Mouse (Mus musculus): ENCODE measurements around the gene Ric8a. TPM values are rescaled to one million over a fixed set of nuclear protein-coding genes. Genes with fewer than 3 reads are reported as not detected.

Ric8a gene
- total and polyA plus RNA-seq, 2 experiments from 2014 or later = 91.8 to 98.8 TPM

GRCm38 (mm10) chr7:140905642-140906081 is 48.9 kb downstream of the Ric8a start:
- H3K9ac ChIP-seq = no peak overlapping the region
- H3K9me3 ChIP-seq (ENCODE audit: low read length) = no peaks in the 10 kb centered on the region
- no peaks in the 10 kb centered on the region for H3K36me3 ChIP-seq (ENCODE audit: insufficient read depth)
- TF ChIP-seq CTCF (IDR thresholded peaks at IDR 0.05; ENCODE audit: low read depth) = no peak
- DNase-seq (no peak), ATAC-seq (no peak)
- H3K4me1 ChIP-seq (ENCODE audit: insufficient read depth) = no peaks in the 10 kb centered on the region
- H3K27me3 ChIP-seq (ENCODE audit: insufficient read depth, low read length) = no peaks in the 10 kb centered on the region
- no peak overlapping the region for H3K4me3 ChIP-seq (ENCODE audit: low read depth, low read length)
- H3K4me2 ChIP-seq (ENCODE audit: low read depth) = no peak overlapping the region
- no peak overlapping the region for H3K27ac ChIP-seq (ENCODE audit: low read depth, low read length)
- WGBS = 91% methylated on average over 2 of the region's 2 CpGs

GRCm38 (mm10) chr7:140907131-140907530 is 50.4 kb downstream of the Ric8a start:
- Histone ChIP-seq H3K9me3 (ENCODE audit: low read length) (no peaks in the 10 kb centered on the region), H3K9ac (no peak overlapping the region), H3K4me1 (ENCODE audit: insufficient read depth) (no peaks in the 10 kb centered on the region), H3K4me2 (ENCODE audit: low read depth) (no peak overlapping the region), H3K4me3 (ENCODE audit: low read depth, low read length) (no peak overlapping the region), H3K27me3 (ENCODE audit: insufficient read depth, low read length) (no peaks in the 10 kb centered on the region), H3K36me3 (ENCODE audit: insufficient read depth) (no peaks in the 10 kb centered on the region), H3K27ac (ENCODE audit: low read depth, low read length) (no peak overlapping the region)
- TF ChIP-seq CTCF (IDR thresholded peaks at IDR 0.05; ENCODE audit: low read depth) = no peak
- 86% methylated on average over 13 of the region's 13 CpGs for WGBS
- ATAC-seq (no peak), DNase-seq (no peak)

GRCm38 (mm10) chr7:140907697-140908096 is 50.9 kb downstream of the Ric8a start:
- no peak for ATAC-seq
- no peak overlapping the region for H3K4me2 ChIP-seq (ENCODE audit: low read depth)

GRCm38 (mm10) chr7:140908181-140908580 is 51.4 kb downstream of the Ric8a start:
- no peak for TF ChIP-seq CTCF (IDR thresholded peaks at IDR 0.05; ENCODE audit: low read depth)
- Histone ChIP-seq H3K36me3 (ENCODE audit: insufficient read depth) (no peaks in the 10 kb centered on the region), H3K4me2 (ENCODE audit: low read depth) (0 out of 2 replicates have a peak overlapping the region, but pooled peaks have one; percentile 53), H3K27ac (ENCODE audit: low read depth, low read length) (no peak overlapping the region), H3K9ac (0 out of 2 replicates have a peak overlapping the region, but pooled peaks have one; percentile 1), H3K4me1 (ENCODE audit: insufficient read depth) (no peaks in the 10 kb centered on the region), H3K27me3 (ENCODE audit: insufficient read depth, low read length) (no peaks in the 10 kb centered on the region), H3K9me3 (ENCODE audit: low read length) (no peaks in the 10 kb centered on the region), H3K4me3 (ENCODE audit: low read depth, low read length) (no peak overlapping the region)
- no peak for ATAC-seq
- DNase-seq = no peak
- WGBS = 56% methylated on average over 7 of the region's 7 CpGs

More at GRCm38 (mm10) chr7:140907697-140908096, 50.9 kb downstream of the Ric8a start:
- H3K36me3 ChIP-seq (ENCODE audit: insufficient read depth) = no peaks in the 10 kb centered on the region
- no peaks in the 10 kb centered on the region for H3K9me3 ChIP-seq (ENCODE audit: low read length)
- no peak overlapping the region for H3K4me3 ChIP-seq (ENCODE audit: low read depth, low read length)
- no peak for DNase-seq
- no peak overlapping the region for H3K9ac ChIP-seq
- TF ChIP-seq CTCF (IDR thresholded peaks at IDR 0.05; ENCODE audit: low read depth) = no peak
- no peak overlapping the region for H3K27ac ChIP-seq (ENCODE audit: low read depth, low read length)
- WGBS = 88% methylated on average over 7 of the region's 7 CpGs
- no peaks in the 10 kb centered on the region for H3K4me1 ChIP-seq (ENCODE audit: insufficient read depth)
- no peaks in the 10 kb centered on the region for H3K27me3 ChIP-seq (ENCODE audit: insufficient read depth, low read length)

GRCm38 (mm10) chr7:140908634-140909107 is 51.9 kb downstream of the Ric8a start:
- H3K27me3 ChIP-seq (ENCODE audit: insufficient read depth, low read length) = no peaks in the 10 kb centered on the region
- 2% methylated on average over 19 of the region's 19 CpGs for WGBS

GRCm38 (mm10) chr7:140912293-140912692 is 55.5 kb downstream of the Ric8a start:
- Histone ChIP-seq H3K27ac (ENCODE audit: low read depth, low read length) (no peak overlapping the region), H3K4me1 (ENCODE audit: insufficient read depth) (no peaks in the 10 kb centered on the region), H3K4me2 (ENCODE audit: low read depth) (no peak overlapping the region), H3K9ac (no peak overlapping the region), H3K27me3 (ENCODE audit: insufficient read depth, low read length) (no peaks in the 10 kb centered on the region), H3K4me3 (ENCODE audit: low read depth, low read length) (no peak overlapping the region), H3K36me3 (ENCODE audit: insufficient read depth) (no peaks in the 10 kb centered on the region), H3K9me3 (ENCODE audit: low read length) (no peaks in the 10 kb centered on the region)
- DNase-seq (no peak), ATAC-seq (no peak)
- no peak for TF ChIP-seq CTCF (IDR thresholded peaks at IDR 0.05; ENCODE audit: low read depth)
- WGBS = 70% methylated on average over 3 of the region's 3 CpGs

More at GRCm38 (mm10) chr7:140908634-140909107, 51.9 kb downstream of the Ric8a start:
- peak; percentile 85 for TF ChIP-seq CTCF (IDR thresholded peaks at IDR 0.05; ENCODE audit: low read depth)
- Histone ChIP-seq H3K9me3 (ENCODE audit: low read length) (no peaks in the 10 kb centered on the region), H3K9ac (0 out of 2 replicates have a peak overlapping the region, but pooled peaks have one; percentile 1), H3K4me1 (ENCODE audit: insufficient read depth) (no peaks in the 10 kb centered on the region), H3K4me2 (ENCODE audit: low read depth) (peak overlapping the region; percentile 53), H3K36me3 (ENCODE audit: insufficient read depth) (no peaks in the 10 kb centered on the region), H3K27ac (ENCODE audit: low read depth, low read length) (no peak overlapping the region), H3K4me3 (ENCODE audit: low read depth, low read length) (peak overlapping the region; percentile 28)
- peak; percentile 78 for DNase-seq
- ATAC-seq = peak; percentile 70

GRCm38 (mm10) chr7:140912846-140913482 is 56.2 kb downstream of the Ric8a start:
- H3K4me2 ChIP-seq (ENCODE audit: low read depth) = no peak overlapping the region
- H3K27ac ChIP-seq (ENCODE audit: low read depth, low read length) = no peak overlapping the region
- no peak overlapping the region for H3K4me3 ChIP-seq (ENCODE audit: low read depth, low read length)
- no peaks in the 10 kb centered on the region for H3K36me3 ChIP-seq (ENCODE audit: insufficient read depth)
- H3K9me3 ChIP-seq (ENCODE audit: low read length) = no peaks in the 10 kb centered on the region
- no peak for TF ChIP-seq CTCF (IDR thresholded peaks at IDR 0.05; ENCODE audit: low read depth)
- H3K4me1 ChIP-seq (ENCODE audit: insufficient read depth) = no peaks in the 10 kb centered on the region
- no peaks in the 10 kb centered on the region for H3K27me3 ChIP-seq (ENCODE audit: insufficient read depth, low read length)
- 70% methylated on average over 5 of the region's 5 CpGs for WGBS
- no peak for ATAC-seq
- DNase-seq = no peak
- H3K9ac ChIP-seq = no peak overlapping the region

Other genes starting within 250 kb of the Ric8a start
- gene Olfr61, start 228.0 kb upstream of the Ric8a start, total RNA-seq (2014; rRNA removed) = not detected in 2 replicates
- not detected in 2 replicates for gene Olfr61, start 228.0 kb upstream of the Ric8a start, polyA plus RNA-seq (2015; fragmentation: Nextera tagmentation; extraction: Ambion mirVana)
- not detected in 2 replicates for gene Olfr53, start 210.5 kb upstream of the Ric8a start, total RNA-seq (2014; rRNA removed)
- gene Olfr53, start 210.5 kb upstream of the Ric8a start, polyA plus RNA-seq (2015; fragmentation: Nextera tagmentation; extraction: Ambion mirVana) = not detected in 2 replicates
- gene Olfr539, start 197.0 kb upstream of the Ric8a start, total RNA-seq (2014; rRNA removed) = under 0.01 TPM in 2 replicates
- gene Olfr539, start 197.0 kb upstream of the Ric8a start, polyA plus RNA-seq (2015; fragmentation: Nextera tagmentation; extraction: Ambion mirVana) = 0.05 TPM in 1 of 2 replicates, not detected in the other
- not detected in 2 replicates for gene Olfr45, start 175.0 kb upstream of the Ric8a start, total RNA-seq (2014; rRNA removed)
- gene Olfr45, start 175.0 kb upstream of the Ric8a start, polyA plus RNA-seq (2015; fragmentation: Nextera tagmentation; extraction: Ambion mirVana) = not detected in 2 replicates
- gene Olfr541, start 159.7 kb upstream of the Ric8a start, total RNA-seq (2014; rRNA removed) = not detected in 2 replicates
- gene Olfr541, start 159.7 kb upstream of the Ric8a start, polyA plus RNA-seq (2015; fragmentation: Nextera tagmentation; extraction: Ambion mirVana) = not detected in 2 replicates
- not detected in 2 replicates for gene Cyp2e1, start 93.2 kb upstream of the Ric8a start, total RNA-seq (2014; rRNA removed)
- not detected in 2 replicates for gene Cyp2e1, start 93.2 kb upstream of the Ric8a start, polyA plus RNA-seq (2015; fragmentation: Nextera tagmentation; extraction: Ambion mirVana)
- not detected in 2 replicates for gene Syce1, start 69.1 kb upstream of the Ric8a start, total RNA-seq (2014; rRNA removed)
- 0.30 TPM in 1 of 2 replicates, not detected in the other for gene Syce1, start 69.1 kb upstream of the Ric8a start, polyA plus RNA-seq (2015; fragmentation: Nextera tagmentation; extraction: Ambion mirVana)
- gene Zfp941, start 34.8 kb upstream of the Ric8a start, total RNA-seq (2014; rRNA removed) = 19.8 and 32.1 TPM in 2 replicates
- 8.3 and 15.6 TPM in 2 replicates for gene Zfp941, start 34.8 kb upstream of the Ric8a start, polyA plus RNA-seq (2015; fragmentation: Nextera tagmentation; extraction: Ambion mirVana)
- gene Urah, start 21.9 kb upstream of the Ric8a start, total RNA-seq (2014; rRNA removed) = not detected in 2 replicates
- gene Urah, start 21.9 kb upstream of the Ric8a start, polyA plus RNA-seq (2015; fragmentation: Nextera tagmentation; extraction: Ambion mirVana) = 0.48 and 0.64 TPM in 2 replicates
- gene Scgb1c1, start 11.4 kb upstream of the Ric8a start, total RNA-seq (2014; rRNA removed) = not detected in 2 replicates
- gene Scgb1c1, start 11.4 kb upstream of the Ric8a start, polyA plus RNA-seq (2015; fragmentation: Nextera tagmentation; extraction: Ambion mirVana) = 0.48 TPM in 1 of 2 replicates, not detected in the other
- gene Odf3, start 9.2 kb upstream of the Ric8a start, total RNA-seq (2014; rRNA removed) = not detected in 2 replicates
- gene Odf3, start 9.2 kb upstream of the Ric8a start, polyA plus RNA-seq (2015; fragmentation: Nextera tagmentation; extraction: Ambion mirVana) = 0.10 and 0.13 TPM in 2 replicates
- 2.0 and 4.2 TPM in 2 replicates for gene Gm45785, start 626 bp upstream of the Ric8a start, total RNA-seq (2014; rRNA removed)
- not detected in 2 replicates for gene Gm45785, start 626 bp upstream of the Ric8a start, polyA plus RNA-seq (2015; fragmentation: Nextera tagmentation; extraction: Ambion mirVana)
- gene Bet1l, start 620 bp downstream of the Ric8a start, total RNA-seq (2014; rRNA removed) = 30.8 and 34.5 TPM in 2 replicates
- 48.8 and 58.0 TPM in 2 replicates for gene Bet1l, start 620 bp downstream of the Ric8a start, polyA plus RNA-seq (2015; fragmentation: Nextera tagmentation; extraction: Ambion mirVana)
- gene Psmd13, start 25.0 kb downstream of the Ric8a start, total RNA-seq (2014; rRNA removed) = 164 and 174 TPM in 2 replicates
- gene Psmd13, start 25.0 kb downstream of the Ric8a start, polyA plus RNA-seq (2015; fragmentation: Nextera tagmentation; extraction: Ambion mirVana) = 274 and 298 TPM in 2 replicates
- gene Sirt3, start 25.4 kb downstream of the Ric8a start, total RNA-seq (2014; rRNA removed) = 41.9 and 46.3 TPM in 2 replicates
- 44.2 and 48.3 TPM in 2 replicates for gene Sirt3, start 25.4 kb downstream of the Ric8a start, polyA plus RNA-seq (2015; fragmentation: Nextera tagmentation; extraction: Ambion mirVana)
- not detected in 2 replicates for gene Cox8b, start 43.5 kb downstream of the Ric8a start, total RNA-seq (2014; rRNA removed)
- gene Cox8b, start 43.5 kb downstream of the Ric8a start, polyA plus RNA-seq (2015; fragmentation: Nextera tagmentation; extraction: Ambion mirVana) = not detected in 2 replicates
- gene Nlrp6, start 63.9 kb downstream of the Ric8a start, total RNA-seq (2014; rRNA removed) = 0.85 and 1.00 TPM in 2 replicates
- gene Nlrp6, start 63.9 kb downstream of the Ric8a start, polyA plus RNA-seq (2015; fragmentation: Nextera tagmentation; extraction: Ambion mirVana) = 0.98 and 1.3 TPM in 2 replicates
- gene Pgghg, start 84.4 kb downstream of the Ric8a start, total RNA-seq (2014; rRNA removed) = 7.2 and 8.5 TPM in 2 replicates
- 4.7 and 5.3 TPM in 2 replicates for gene Pgghg, start 84.4 kb downstream of the Ric8a start, polyA plus RNA-seq (2015; fragmentation: Nextera tagmentation; extraction: Ambion mirVana)
- 0.86 TPM in 1 of 2 replicates, not detected in the other for gene Ifitm5, start 93.3 kb downstream of the Ric8a start, total RNA-seq (2014; rRNA removed)
- gene Ifitm5, start 93.3 kb downstream of the Ric8a start, polyA plus RNA-seq (2015; fragmentation: Nextera tagmentation; extraction: Ambion mirVana) = 0.28 and 0.45 TPM in 2 replicates
- not detected in 2 replicates for gene Gm45717, start 99.0 kb downstream of the Ric8a start, total RNA-seq (2014; rRNA removed)
- gene Gm45717, start 99.0 kb downstream of the Ric8a start, polyA plus RNA-seq (2015; fragmentation: Nextera tagmentation; extraction: Ambion mirVana) = not detected in 2 replicates
- gene Ifitm2, start 99.0 kb downstream of the Ric8a start, total RNA-seq (2014; rRNA removed) = 45.2 and 55.6 TPM in 2 replicates
- gene Ifitm2, start 99.0 kb downstream of the Ric8a start, polyA plus RNA-seq (2015; fragmentation: Nextera tagmentation; extraction: Ambion mirVana) = 240 and 270 TPM in 2 replicates
- gene Ifitm1, start 110.3 kb downstream of the Ric8a start, total RNA-seq (2014; rRNA removed) = 10.5 and 12.7 TPM in 2 replicates
- gene Ifitm1, start 110.3 kb downstream of the Ric8a start, polyA plus RNA-seq (2015; fragmentation: Nextera tagmentation; extraction: Ambion mirVana) = 14.5 and 19.4 TPM in 2 replicates
- 12.2 and 35.9 TPM in 2 replicates for gene Ifitm3, start 153.8 kb downstream of the Ric8a start, total RNA-seq (2014; rRNA removed)
- 78.8 and 81.3 TPM in 2 replicates for gene Ifitm3, start 153.8 kb downstream of the Ric8a start, polyA plus RNA-seq (2015; fragmentation: Nextera tagmentation; extraction: Ambion mirVana)
- gene Ifitm6, start 161.0 kb downstream of the Ric8a start, total RNA-seq (2014; rRNA removed) = 2.0 TPM in 1 of 2 replicates, not detected in the other
- gene Ifitm6, start 161.0 kb downstream of the Ric8a start, polyA plus RNA-seq (2015; fragmentation: Nextera tagmentation; extraction: Ambion mirVana) = 0.34 and 0.38 TPM in 2 replicates
- not detected in 2 replicates for gene Gm17387, start 172.2 kb downstream of the Ric8a start, total RNA-seq (2014; rRNA removed)
- gene Gm17387, start 172.2 kb downstream of the Ric8a start, polyA plus RNA-seq (2015; fragmentation: Nextera tagmentation; extraction: Ambion mirVana) = not detected in 2 replicates
- 126 and 163 TPM in 2 replicates for gene B4galnt4, start 204.1 kb downstream of the Ric8a start, total RNA-seq (2014; rRNA removed)
- gene B4galnt4, start 204.1 kb downstream of the Ric8a start, polyA plus RNA-seq (2015; fragmentation: Nextera tagmentation; extraction: Ambion mirVana) = 42.3 and 47.4 TPM in 2 replicates
- gene Pkp3, start 221.3 kb downstream of the Ric8a start, total RNA-seq (2014; rRNA removed) = not detected in 2 replicates
- gene Pkp3, start 221.3 kb downstream of the Ric8a start, polyA plus RNA-seq (2015; fragmentation: Nextera tagmentation; extraction: Ambion mirVana) = 0.08 TPM in 1 of 2 replicates, not detected in the other
- gene Sigirr, start 243.6 kb downstream of the Ric8a start, total RNA-seq (2014; rRNA removed) = 2.9 TPM in 2 replicates
- 2.4 and 2.7 TPM in 2 replicates for gene Sigirr, start 243.6 kb downstream of the Ric8a start, polyA plus RNA-seq (2015; fragmentation: Nextera tagmentation; extraction: Ambion mirVana)

Data from forebrain, postnatal 0 days (tissue).